19 mouse cellular contexts compared by ENCODE assay signal in genomic region chr14:60443821-60444551, GRCm38 (mm10).
DNase-seq lines count a peak whose midpoint lies in the region; ATAC-seq and TF ChIP-seq lines count a peak whose summit lies in the region.
"Had no signal": no experiment of that assay in that cellular context is flagged by ENCODE, and none has a peak within 500 bp of the region (broad histone marks: within the 10 kb centered on the region; RNA-seq: fewer than 3 reads in every experiment).

No protein-coding gene starts in this region.

- no peaks in the 10 kb centered on the region for H3K36me3 ChIP-seq in kidney, adult 2 months (ENCODE audit: control insufficient read depth, insufficient read depth, low read length)
- no peaks in the 10 kb centered on the region for H3K36me3 ChIP-seq in liver, postnatal 0 days (replicated peaks; ENCODE audit: insufficient read depth, low read length)
- H3K36me3 ChIP-seq in hindbrain, embryonic 12.5 days: no peaks in the 10 kb centered on the region
- H3K36me3 ChIP-seq: embryonic facial prominence, embryonic 13.5 days; forebrain, embryonic 10.5 days; midbrain, embryonic 10.5 days had no signal

- no peak for TF ChIP-seq CTCF in kidney, adult 2 months (conservative IDR thresholded peaks at IDR 0.05; ENCODE audit: insufficient read depth, insufficient read length, low read depth, low read length)
- no peak for TF ChIP-seq CTCF in liver, postnatal 0 days (IDR thresholded peaks at IDR 0.05; ENCODE audit: low read depth)

- intact Hi-C loops in left cerebral cortex, postnatal 14 days (cut with DNase I): no loop called here

- no peak for ATAC-seq in liver, postnatal 0 days
- no peak for ATAC-seq in hindbrain, embryonic 12.5 days (ENCODE audit: low FRiP score)

- no peak overlapping the region for H3K9ac ChIP-seq in liver, postnatal 0 days (replicated peaks)
- no peak overlapping the region for H3K9ac ChIP-seq in hindbrain, embryonic 12.5 days
- H3K9ac ChIP-seq: embryonic facial prominence, embryonic 13.5 days had no signal

- no peak overlapping the region for H3K27ac ChIP-seq in kidney, adult 2 months (ENCODE audit: insufficient read depth, low read depth, low read length)
- H3K27ac ChIP-seq in liver, postnatal 0 days (ENCODE audit: low read depth): 0 out of 2 replicates have a peak overlapping the region, but pooled peaks have one; percentile 52
- no peak overlapping the region for H3K27ac ChIP-seq in hindbrain, embryonic 12.5 days
- H3K27ac ChIP-seq: embryonic facial prominence, embryonic 13.5 days; midbrain, embryonic 10.5 days had no signal

- no peak overlapping the region for H3K4me3 ChIP-seq in kidney, adult 2 months (ENCODE audit: insufficient read depth, low read depth, low read length)
- no peak overlapping the region for H3K4me3 ChIP-seq in liver, postnatal 0 days (ENCODE audit: low read depth, low read length)
- no peak overlapping the region for H3K4me3 ChIP-seq in hindbrain, embryonic 12.5 days
- H3K4me3 ChIP-seq: embryonic facial prominence, embryonic 13.5 days; forebrain, embryonic 10.5 days; midbrain, embryonic 10.5 days; myocyte had no signal

- H3K4me2 ChIP-seq in liver, postnatal 0 days (ENCODE audit: low read depth, low read length): no peak overlapping the region; the same call in 1 of the 2 replicates
- no peak overlapping the region for H3K4me2 ChIP-seq in hindbrain, embryonic 12.5 days (replicated peaks)
- H3K4me2 ChIP-seq: embryonic facial prominence, embryonic 13.5 days had no signal

- 72% methylated on average over 7 of the region's 7 CpGs for WGBS in kidney, adult 2 months
- 41% methylated on average over 7 of the region's 7 CpGs for whole genome bisulfite sequencing in liver, postnatal 0 days (ENCODE audit: insufficient replicate concordance)
- 77% methylated on average over 7 of the region's 7 CpGs for WGBS in hindbrain, embryonic 12.5 days

- H3K4me1 ChIP-seq in kidney, adult 2 months (ENCODE audit: control insufficient read depth, insufficient read depth, low read length): no peaks in the 10 kb centered on the region
- peaks cover 9% of the 10 kb centered on the region; the same call in 1 of the 2 replicates for H3K4me1 ChIP-seq in liver, postnatal 0 days (ENCODE audit: insufficient read depth)
- no peaks in the 10 kb centered on the region for H3K4me1 ChIP-seq in hindbrain, embryonic 12.5 days

- DNase-seq in kidney, adult 2 months: peak; percentile 7
- no peak for DNase-seq in kidney, postnatal 25 days
- DNase-seq in 416B (ENCODE audit: low read depth): peak; percentile 62
- peak; percentile 43 for DNase-seq in MEL-GATA-1-ER (ENCODE audit: extremely low read depth, low read depth)
- DNase-seq in liver, postnatal 0 days: no peak
- no peak for DNase-seq in left cerebral cortex, postnatal 14 days (ENCODE audit: low spot score in 2 of 2)
- no peak for DNase-seq in layer of hippocampus, postnatal 14 days (ENCODE audit: low spot score in 2 of 2)
- DNase-seq: adrenal gland, postnatal 25 days; gastrocnemius, postnatal 36 days; kidney, adult 11 months; kidney, postnatal 4 days; layer of hippocampus, postnatal 36 days; lung, adult 18-20 months; right cerebral cortex, adult 18-20 months had no signal

- H3K9me3 ChIP-seq in liver, postnatal 0 days (ENCODE audit: low read length): no peaks in the 10 kb centered on the region
- no peaks in the 10 kb centered on the region for H3K9me3 ChIP-seq in hindbrain, embryonic 12.5 days (replicated peaks)
- H3K9me3 ChIP-seq: embryonic facial prominence, embryonic 13.5 days had no signal

- no peak for TF ChIP-seq POLR2A in kidney, adult 2 months (IDR thresholded peaks at IDR 0.05; ENCODE audit: low read depth, low read length)

- TF ChIP-seq EP300 in liver, postnatal 0 days (IDR thresholded peaks at IDR 0.05; ENCODE audit: low read depth): no peak

- no peaks in the 10 kb centered on the region for H3K27me3 ChIP-seq in kidney, adult 2 months (replicated peaks; ENCODE audit: control insufficient read depth, insufficient read depth, low read length)
- H3K27me3 ChIP-seq in liver, postnatal 0 days (ENCODE audit: insufficient read depth, low read length): no peaks in the 10 kb centered on the region
- no peaks in the 10 kb centered on the region; the same call in 1 of the 2 replicates for H3K27me3 ChIP-seq in hindbrain, embryonic 12.5 days
- H3K27me3 ChIP-seq: embryonic facial prominence, embryonic 13.5 days had no signal

Comparison
In these comparisons a context has a peak if more than half of its experiments do, and no peak if none do; other contexts are left out.
1. DNase-seq: peak in kidney, adult 2 months (single experiment), 416B (single experiment) and MEL-GATA-1-ER (single experiment); none in kidney, postnatal 25 days (0 of 2), liver, postnatal 0 days (single experiment), left cerebral cortex, postnatal 14 days (0 of 2) and layer of hippocampus, postnatal 14 days (0 of 2).